Mouse (Mus musculus): Measurements from ENCODE around the gene Uncx. TPM values are rescaled to one million over a fixed set of nuclear protein-coding genes. Genes with fewer than 3 reads are reported as not detected.

Uncx gene
- polyA plus RNA-seq, 1 experiment: not detected

DNA sequence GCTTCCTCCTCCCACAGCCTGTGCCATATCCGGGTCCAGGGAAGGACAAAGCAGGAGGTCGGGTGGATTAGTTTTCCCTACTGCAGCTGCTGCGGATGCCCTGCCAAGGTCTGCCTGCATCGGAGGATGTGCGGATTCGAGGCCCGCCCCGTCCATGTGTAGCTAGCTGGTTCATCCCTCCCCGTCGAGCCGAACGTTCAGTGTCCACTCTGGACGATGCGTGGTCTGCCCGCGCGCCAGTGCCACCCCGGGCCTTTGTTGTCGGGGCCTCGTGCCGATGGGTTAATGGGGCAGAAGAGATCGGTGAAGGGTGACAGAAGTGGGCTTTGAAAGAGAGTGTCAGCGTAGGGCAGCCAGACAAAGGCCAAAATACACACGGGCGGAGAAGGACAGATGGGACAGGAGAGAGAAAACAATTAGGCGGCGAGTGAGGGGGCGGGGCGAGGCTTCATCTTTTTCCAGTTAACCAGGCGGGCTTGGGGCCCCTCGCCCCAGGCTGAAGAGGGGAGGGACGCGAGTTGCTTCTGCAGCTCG is 7.8 kb upstream of the Uncx start:
- no peaks in the 10 kb centered on the region for H3K36me3 ChIP-seq (ENCODE audit: control insufficient read depth, insufficient read depth, low read length)
- 5% methylated on average over 34 of the region's 34 CpGs for WGBS
- no peak overlapping the region for H3K4me3 ChIP-seq (ENCODE audit: extremely low read depth, insufficient read depth, insufficient read length)
- H3K27me3 ChIP-seq (ENCODE audit: control insufficient read depth, insufficient read depth, low read length): peaks cover 22% of the 10 kb centered on the region
- TF ChIP-seq CTCF (IDR thresholded peaks at IDR 0.05; ENCODE audit: extremely low read depth, insufficient read depth, insufficient read length, insufficient replicate concordance): no peak
- TF ChIP-seq POLR2A (IDR thresholded peaks at IDR 0.05; ENCODE audit: low read depth, low read length): no peak
- no peaks in the 10 kb centered on the region; the same call in 1 of the 2 replicates for H3K4me1 ChIP-seq (ENCODE audit: control insufficient read depth, insufficient read depth, insufficient read length)
- no peak for DNase-seq (ENCODE audit: low read depth in 1 of 2, low spot score in 2 of 2)
- H3K27ac ChIP-seq (ENCODE audit: insufficient read depth, low read length): no peak overlapping the region

DNA sequence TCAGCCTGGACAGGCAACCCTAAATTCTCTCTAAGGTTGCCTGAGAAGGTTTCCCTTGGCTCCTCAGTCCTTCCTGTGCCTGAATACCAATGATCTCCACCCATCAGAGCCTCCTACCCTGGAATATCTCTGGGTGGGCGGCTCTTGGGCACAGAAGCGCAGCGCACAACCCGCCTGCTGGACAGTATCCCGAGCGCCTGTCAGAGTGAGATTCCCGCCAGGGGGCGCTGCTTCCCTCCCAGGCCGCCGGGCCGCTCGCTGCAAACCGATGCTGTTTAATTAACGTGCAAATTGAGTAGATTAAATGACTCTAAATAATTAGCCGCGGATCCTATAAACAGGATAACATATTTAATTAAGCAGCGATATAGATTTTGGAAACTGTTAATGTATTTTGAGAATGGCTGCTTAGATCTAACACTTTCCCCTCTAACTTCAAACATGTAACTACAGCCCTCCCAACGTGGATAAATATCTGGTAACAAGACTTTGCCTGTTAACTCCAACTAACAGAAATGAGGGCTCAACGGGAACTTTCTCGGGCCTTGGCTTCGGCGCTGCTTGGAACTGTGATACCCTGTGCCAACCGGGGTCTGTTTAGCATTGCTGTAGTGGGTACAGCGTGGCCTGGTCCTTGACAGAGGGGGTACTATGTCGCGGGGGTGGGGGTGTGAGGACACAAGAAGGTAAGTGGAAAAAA is 6.9 kb upstream of the Uncx start:
- H3K27me3 ChIP-seq (ENCODE audit: control insufficient read depth, insufficient read depth, low read length): peaks cover 27% of the 10 kb centered on the region
- H3K27ac ChIP-seq (ENCODE audit: insufficient read depth, low read length): no peak overlapping the region
- 6% methylated on average over 26 of the region's 26 CpGs for WGBS

DNA sequence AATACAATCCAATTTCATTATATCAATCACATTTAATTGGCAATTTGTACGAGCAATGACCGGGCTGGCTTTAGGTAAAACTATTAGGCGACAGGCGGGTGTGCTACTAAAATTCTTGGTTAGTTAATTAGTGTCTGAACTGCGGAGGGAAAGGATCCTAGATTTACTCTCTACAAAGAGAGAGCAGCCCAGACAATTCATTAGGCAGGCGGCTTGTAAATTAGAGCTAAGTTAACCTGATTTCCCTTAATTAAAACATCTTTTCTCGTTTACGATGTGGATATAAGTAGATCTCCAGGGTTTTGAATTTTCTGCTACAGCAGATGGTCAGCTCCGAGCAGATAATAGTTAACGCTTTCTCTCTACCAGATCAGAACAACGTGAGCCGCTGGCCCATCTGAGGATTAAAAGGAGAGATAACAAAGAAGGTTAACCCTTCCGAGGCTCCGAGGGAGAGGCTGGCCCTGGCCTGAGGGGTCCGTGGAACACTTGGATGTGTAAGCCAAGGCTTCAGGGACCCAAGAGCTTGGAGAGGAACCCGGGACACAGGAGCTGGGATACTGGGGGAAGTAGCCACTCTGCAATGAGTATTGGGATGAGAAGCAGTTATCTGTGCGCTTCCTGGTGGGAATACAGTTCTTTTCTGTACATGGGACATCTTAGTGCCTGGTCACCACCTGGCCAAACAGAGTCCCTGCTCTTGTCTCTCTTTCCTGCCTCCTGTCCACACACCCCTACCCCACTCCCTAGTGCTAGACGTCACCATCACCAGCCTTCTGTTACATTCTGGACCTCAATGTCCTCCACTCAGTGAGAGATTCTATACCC is 6.2 kb upstream of the Uncx start:
- WGBS: 23% methylated on average over 18 of the region's 18 CpGs
- TF ChIP-seq CTCF (IDR thresholded peaks at IDR 0.05; ENCODE audit: extremely low read depth, insufficient read depth, insufficient read length, insufficient replicate concordance) (no peak), POLR2A (IDR thresholded peaks at IDR 0.05; ENCODE audit: low read depth, low read length) (no peak)
- peaks cover 31% of the 10 kb centered on the region for H3K27me3 ChIP-seq (ENCODE audit: control insufficient read depth, insufficient read depth, low read length)

More for the DNA sequence above, 6.9 kb upstream of the Uncx start:
- TF ChIP-seq CTCF (IDR thresholded peaks at IDR 0.05; ENCODE audit: extremely low read depth, insufficient read depth, insufficient read length, insufficient replicate concordance) (peak; percentile 85), POLR2A (IDR thresholded peaks at IDR 0.05; ENCODE audit: low read depth, low read length) (no peak)
- peak; percentile 12 to 42 for DNase-seq (ENCODE audit: low read depth in 1 of 2, low spot score in 2 of 2)
- Histone ChIP-seq H3K4me1 (ENCODE audit: control insufficient read depth, insufficient read depth, insufficient read length) (no peaks in the 10 kb centered on the region; the same call in 1 of the 2 replicates), H3K4me3 (ENCODE audit: extremely low read depth, insufficient read depth, insufficient read length) (no peak overlapping the region), H3K36me3 (ENCODE audit: control insufficient read depth, insufficient read depth, low read length) (no peaks in the 10 kb centered on the region)

DNA sequence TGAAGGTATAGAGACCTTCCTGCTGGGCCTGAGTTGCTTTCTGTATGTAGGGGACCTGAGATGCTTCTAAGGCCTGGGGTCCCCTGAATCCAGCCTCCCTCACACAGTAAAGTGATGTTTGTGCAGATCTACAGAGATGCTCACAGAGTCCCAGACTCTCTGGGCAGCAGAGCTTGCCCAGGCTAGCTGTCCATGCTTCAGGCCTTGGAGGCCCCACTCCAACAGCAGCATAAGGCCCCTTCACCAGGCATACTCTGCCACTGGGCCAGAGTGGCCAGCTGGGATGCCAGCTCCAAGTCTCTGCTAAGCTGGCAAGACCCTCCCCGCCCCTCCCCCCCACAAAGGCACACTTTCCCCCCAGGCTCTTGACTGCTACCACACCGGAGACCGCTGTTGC is 5.6 kb upstream of the Uncx start:
- no peak overlapping the region for H3K4me3 ChIP-seq (ENCODE audit: extremely low read depth, insufficient read depth, insufficient read length)
- no peaks in the 10 kb centered on the region for H3K36me3 ChIP-seq (ENCODE audit: control insufficient read depth, insufficient read depth, low read length)
- peaks cover 35% of the 10 kb centered on the region for H3K27me3 ChIP-seq (ENCODE audit: control insufficient read depth, insufficient read depth, low read length)
- H3K4me1 ChIP-seq (ENCODE audit: control insufficient read depth, insufficient read depth, insufficient read length): no peaks in the 10 kb centered on the region; the same call in 1 of the 2 replicates
- H3K27ac ChIP-seq (ENCODE audit: insufficient read depth, low read length): no peak overlapping the region
- TF ChIP-seq POLR2A (IDR thresholded peaks at IDR 0.05; ENCODE audit: low read depth, low read length) (no peak), CTCF (IDR thresholded peaks at IDR 0.05; ENCODE audit: extremely low read depth, insufficient read depth, insufficient read length, insufficient replicate concordance) (no peak)
- 16% methylated on average over 3 of the region's 3 CpGs for WGBS
- DNase-seq (ENCODE audit: low read depth in 1 of 2, low spot score in 2 of 2): no peak

More for the DNA sequence above, 6.2 kb upstream of the Uncx start:
- H3K4me3 ChIP-seq (ENCODE audit: extremely low read depth, insufficient read depth, insufficient read length): no peak overlapping the region
- H3K4me1 ChIP-seq (ENCODE audit: control insufficient read depth, insufficient read depth, insufficient read length): no peaks in the 10 kb centered on the region; the same call in 1 of the 2 replicates
- no peak for DNase-seq (ENCODE audit: low read depth in 1 of 2, low spot score in 2 of 2)
- H3K36me3 ChIP-seq (ENCODE audit: control insufficient read depth, insufficient read depth, low read length): no peaks in the 10 kb centered on the region
- no peak overlapping the region for H3K27ac ChIP-seq (ENCODE audit: insufficient read depth, low read length)

DNA sequence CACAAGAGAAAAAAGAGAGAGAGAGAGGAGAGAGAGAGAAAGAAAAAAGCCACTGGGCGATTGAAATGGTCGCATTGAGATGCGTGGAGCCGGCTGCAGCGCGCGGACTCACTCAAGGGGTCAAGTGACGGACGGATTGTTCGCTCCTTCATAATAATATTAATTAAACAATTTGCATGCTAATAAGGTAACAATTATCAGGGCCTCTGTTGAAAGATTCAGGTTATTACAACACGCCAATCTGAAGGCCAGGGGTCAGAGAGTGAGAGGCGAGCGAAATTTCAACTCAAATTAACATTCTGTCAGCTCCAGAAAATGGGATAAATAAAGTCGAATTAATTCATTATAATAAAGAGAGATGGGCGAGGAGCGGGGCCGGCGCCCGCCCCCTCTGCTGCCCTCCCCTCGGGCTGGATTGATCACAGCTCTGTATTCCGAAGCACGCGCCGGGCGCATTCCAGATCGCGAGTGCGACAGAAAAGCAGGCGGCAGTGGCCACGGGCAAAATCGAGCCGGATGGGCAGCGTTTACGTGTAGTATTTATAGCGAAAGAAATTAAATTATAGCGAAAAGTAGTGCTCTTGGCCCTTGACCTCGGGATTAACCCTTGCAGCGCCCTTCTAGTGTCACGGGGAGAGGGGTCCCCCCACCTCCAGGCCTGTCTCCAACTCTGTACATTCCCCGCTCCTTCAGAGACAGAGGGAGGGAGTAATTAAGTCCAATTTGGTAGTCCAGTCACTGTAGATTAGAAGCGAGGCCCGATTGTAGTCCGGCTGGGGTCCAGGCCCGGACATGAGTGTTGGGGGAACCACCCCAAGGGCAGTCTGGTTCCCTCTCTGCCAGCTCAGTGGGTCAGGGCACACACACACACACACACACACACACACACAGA is 1.9 kb upstream of the Uncx start:
- Histone ChIP-seq H3K36me3 (ENCODE audit: control insufficient read depth, insufficient read depth, low read length) (no peaks in the 10 kb centered on the region), H3K27me3 (ENCODE audit: control insufficient read depth, insufficient read depth, low read length) (peaks cover 44% of the 10 kb centered on the region), H3K27ac (ENCODE audit: insufficient read depth, low read length) (no peak overlapping the region), H3K4me3 (ENCODE audit: extremely low read depth, insufficient read depth, insufficient read length) (no peak overlapping the region), H3K4me1 (ENCODE audit: control insufficient read depth, insufficient read depth, insufficient read length) (no peaks in the 10 kb centered on the region; the same call in 1 of the 2 replicates)
- WGBS: 10% methylated on average over 44 of the region's 44 CpGs
- TF ChIP-seq POLR2A (IDR thresholded peaks at IDR 0.05; ENCODE audit: low read depth, low read length) (no peak), CTCF (IDR thresholded peaks at IDR 0.05; ENCODE audit: extremely low read depth, insufficient read depth, insufficient read length, insufficient replicate concordance) (no peak)
- no peak for DNase-seq (ENCODE audit: low read depth in 1 of 2, low spot score in 2 of 2)

DNA sequence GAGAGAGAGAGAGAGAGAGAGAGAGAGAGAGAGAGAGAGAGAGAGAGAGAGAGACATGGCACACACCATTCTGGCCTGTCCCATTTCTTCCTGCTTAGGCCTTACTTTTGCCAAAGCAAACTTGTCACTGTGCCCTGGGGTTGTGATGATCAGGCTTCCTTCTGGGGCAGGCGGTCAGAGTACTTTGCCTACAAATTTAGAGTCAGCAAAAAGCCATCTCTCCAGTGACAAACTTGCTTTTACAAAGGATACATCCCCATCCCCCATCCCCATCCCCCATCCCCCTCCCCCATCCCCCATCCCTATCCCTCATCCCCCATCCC is 1.3 kb upstream of the Uncx start:
- H3K4me3 ChIP-seq (ENCODE audit: extremely low read depth, insufficient read depth, insufficient read length): no peak overlapping the region
- no peak overlapping the region for H3K27ac ChIP-seq (ENCODE audit: insufficient read depth, low read length)
- H3K36me3 ChIP-seq (ENCODE audit: control insufficient read depth, insufficient read depth, low read length): no peaks in the 10 kb centered on the region
- TF ChIP-seq POLR2A (IDR thresholded peaks at IDR 0.05; ENCODE audit: low read depth, low read length) (no peak), CTCF (IDR thresholded peaks at IDR 0.05; ENCODE audit: extremely low read depth, insufficient read depth, insufficient read length, insufficient replicate concordance) (no peak)
- peaks cover 1% of the 10 kb centered on the region; the same call in 1 of the 2 replicates for H3K4me1 ChIP-seq (ENCODE audit: control insufficient read depth, insufficient read depth, insufficient read length)
- H3K27me3 ChIP-seq (ENCODE audit: control insufficient read depth, insufficient read depth, low read length): peaks cover 48% of the 10 kb centered on the region
- DNase-seq (ENCODE audit: low read depth in 1 of 2, low spot score in 2 of 2): no peak
- 17% methylated on average over 1 of the region's 1 CpGs for WGBS

All from spleen, adult 2 months (tissue).